Mouse (Mus musculus) right cerebral cortex, postnatal 25 days (tissue): Measurements from ENCODE around the gene Dad1.

Experiments used
- DNase-seq: peaks from one replicate; pipeline ENCODE4 v3.0.0; 2022

Dad1 gene

GRCm38 (mm10) chr14:54203776-54204175, 50.1 kb downstream of the Dad1 start:
- no peak for DNase-seq

GRCm38 (mm10) chr14:54203207-54203606, 50.7 kb downstream of the Dad1 start:
- no peak for DNase-seq

GRCm38 (mm10) chr14:54200363-54200762, 53.5 kb downstream of the Dad1 start:
- DNase-seq = no peak

- DNase-seq = no peak
Observed at GRCm38 (mm10) chr14:54199662-54200061, 54.2 kb downstream of the Dad1 start.

- DNase-seq = no peak
Observed at GRCm38 (mm10) chr14:54197740-54198139, 56.2 kb downstream of the Dad1 start.

GRCm38 (mm10) chr14:54195838-54196423, 58.0 kb downstream of the Dad1 start:
- no peak for DNase-seq

- DNase-seq = no peak
Observed at GRCm38 (mm10) chr14:54193354-54194133, 60.4 kb downstream of the Dad1 start.

- no peak for DNase-seq
Observed at GRCm38 (mm10) chr14:54192462-54192847, 61.4 kb downstream of the Dad1 start.

GRCm38 (mm10) chr14:54191594-54192461, 62.1 kb downstream of the Dad1 start:
- peak; percentile 12 for DNase-seq

GRCm38 (mm10) chr14:54191026-54191390, 62.9 kb downstream of the Dad1 start:
- no peak for DNase-seq

- DNase-seq = no peak
Observed at GRCm38 (mm10) chr14:54190305-54191025, 63.4 kb downstream of the Dad1 start.

GRCm38 (mm10) chr14:54189255-54189654, 64.6 kb downstream of the Dad1 start:
- DNase-seq = no peak

- no peak for DNase-seq
Observed at GRCm38 (mm10) chr14:54187211-54187610, 66.7 kb downstream of the Dad1 start.
